Mouse (Mus musculus): ENCODE results near the gene Smox.

DNA sequence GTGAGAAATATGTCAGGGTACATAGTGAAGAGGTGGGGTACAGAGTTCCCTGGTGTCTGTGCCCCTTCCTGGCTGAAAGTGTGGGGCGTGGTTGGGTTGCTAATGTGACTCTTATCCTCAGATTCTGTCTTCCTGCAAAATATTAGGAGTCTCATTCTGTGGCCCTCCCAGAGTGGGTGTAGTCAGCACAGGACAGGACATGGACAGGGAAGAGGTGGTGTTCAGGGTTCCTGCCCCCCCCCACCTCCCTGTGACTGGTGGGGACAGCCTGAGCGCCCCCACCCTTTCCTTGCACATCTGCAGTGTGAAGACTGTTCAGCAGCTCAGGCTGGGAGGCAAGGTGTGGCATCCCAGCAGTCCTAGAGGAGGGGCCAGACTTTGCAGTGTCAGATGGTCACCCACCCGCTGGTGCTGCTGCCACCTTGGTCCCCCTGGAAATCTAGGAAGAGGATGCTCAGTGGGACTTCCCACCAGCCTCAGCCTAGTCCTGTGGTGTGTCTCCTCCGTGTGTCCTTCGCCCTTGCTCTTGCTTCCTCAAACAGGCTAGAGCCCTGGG, 8.1 kb downstream of the Smox start:
- TF ChIP-seq CTCF (IDR thresholded peaks at IDR 0.05 in 2 of 3, conservative IDR thresholded peaks at IDR 0.05 in 1 of 3; ENCODE audit: control insufficient read depth in 1 of 3, insufficient read depth in 1 of 3, low read depth in 2 of 3, low read length in 3 of 3, poor library complexity in 1 of 3, severe bottlenecking in 1 of 3) (no peak), SIN3A (IDR thresholded peaks at IDR 0.05; ENCODE audit: low read length) (no peak), USF1 (IDR thresholded peaks at IDR 0.05; ENCODE audit: low read depth, low read length) (no peak), ZC3H11A (IDR thresholded peaks at IDR 0.05; ENCODE audit: low read depth, low read length) (no peak), RAD21 (IDR thresholded peaks at IDR 0.05; ENCODE audit: low read depth, low read length) (no peak), POLR2A (IDR thresholded peaks at IDR 0.05; ENCODE audit: control insufficient read depth in 1 of 2, insufficient read depth in 1 of 2, low read depth in 1 of 2, low read length in 2 of 2, poor library complexity in 1 of 2) (no peak), KAT2A (conservative IDR thresholded peaks at IDR 0.05; ENCODE audit: low read depth, low read length) (no peak), E2F4 (IDR thresholded peaks at IDR 0.05; ENCODE audit: borderline replicate concordance, low read depth, low read length) (no peak), GATA1 (IDR thresholded peaks at IDR 0.05; ENCODE audit: low read depth, low read length) (no peak), BHLHE40 (IDR thresholded peaks at IDR 0.05; ENCODE audit: borderline replicate concordance, low read depth, low read length) (no peak), ZMIZ1 (IDR thresholded peaks at IDR 0.05; ENCODE audit: low read depth, low read length) (no peak), NRF1 (IDR thresholded peaks at IDR 0.05; ENCODE audit: insufficient read depth, low read depth, low read length, poor library complexity, severe bottlenecking) (no peak)
